Mouse (Mus musculus) lung, embryonic 16.5 days (tissue): ENCODE results near the gene Clca1. TPM values are rescaled to one million over a fixed set of nuclear protein-coding genes. Genes with fewer than 3 reads are reported as not detected.
"Not testable (repeated sequence)": the region's sequence is repeated elsewhere in the genome, so short reads cannot be mapped to it uniquely, and the experiment has no call there.

ENCODE experiments used
- ATAC-seq: fragments of 200-750 bp; cut with Nextera tagmentation; 2 replicates; pipeline ENCODE4 v1.8.0; 2017; ENCODE audit warnings: low read depth, mild to moderate bottlenecking, moderate library complexity
- H3K27ac ChIP-seq: fragments of 300-500 bp; sonication (generic); 2 replicates; pipeline ENCODE4 v1.5.1; 2014; ENCODE audit warnings: mild to moderate bottlenecking, control low read depth, low read length
- H3K27me3 ChIP-seq: fragments of 300-500 bp; sonication (generic); 2 replicates; pipeline ENCODE4 v1.6.1; 2014; ENCODE audit warnings: low read depth, low read length, mixed read lengths; ENCODE audit not compliant: control insufficient read depth, insufficient read depth
- H3K36me3 ChIP-seq: fragments of 300-500 bp; sonication (generic); 2 replicates; pipeline ENCODE4 v1.6.1; 2014; ENCODE audit warnings: low read length; ENCODE audit not compliant: control insufficient read depth, insufficient read depth
- H3K4me1 ChIP-seq: fragments of 300-500 bp; sonication (generic); replicated peaks from 2 replicates; pipeline ENCODE4 v1.6.1; 2014; ENCODE audit warnings: low read length, mixed read lengths; ENCODE audit not compliant: control insufficient read depth, insufficient read depth
- H3K4me2 ChIP-seq: fragments of 300-500 bp; sonication (generic); 2 replicates; pipeline ENCODE4 v1.6.1; 2014; ENCODE audit warnings: low read depth, low read length, control low read depth
- H3K4me3 ChIP-seq: fragments of 300-500 bp; sonication (generic); 2 replicates; pipeline ENCODE4 v1.5.1; 2014; ENCODE audit warnings: mild to moderate bottlenecking, low read length, control low read depth
- H3K9ac ChIP-seq: fragments of 300-500 bp; sonication (generic); 2 replicates; pipeline ENCODE4 v1.6.1; 2014; ENCODE audit warnings: low read length, control low read depth
- H3K9me3 ChIP-seq: fragments of 300-500 bp; sonication (generic); 2 replicates; pipeline ENCODE4 v1.6.1; 2016; ENCODE audit warnings: low read length; ENCODE audit not compliant: control insufficient read depth
- WGBS: fragments of 180-500 bp; shearing (Covaris S2); extraction: QIAGEN DNeasy Blood & Tissue Kit; methylation state at CpG from one replicate; pipeline ENCODE4 v1.1.7; 2014; 5-methylcytosine and 5-hydroxymethylcytosine counted together
- polyA plus RNA-seq: library from polyadenylated mRNA; unstranded; fragments of >200 nt; fragmentation: Nextera tagmentation; extraction: Ambion mirVana; gene quantifications from 2 replicates; pipeline ENCODE4 v1.2.1, GENCODE M21; 2015

The Clca1 gene
- 0.13 TPM in 1 of 2 replicates, not detected in the other for polyA plus RNA-seq

DNA sequence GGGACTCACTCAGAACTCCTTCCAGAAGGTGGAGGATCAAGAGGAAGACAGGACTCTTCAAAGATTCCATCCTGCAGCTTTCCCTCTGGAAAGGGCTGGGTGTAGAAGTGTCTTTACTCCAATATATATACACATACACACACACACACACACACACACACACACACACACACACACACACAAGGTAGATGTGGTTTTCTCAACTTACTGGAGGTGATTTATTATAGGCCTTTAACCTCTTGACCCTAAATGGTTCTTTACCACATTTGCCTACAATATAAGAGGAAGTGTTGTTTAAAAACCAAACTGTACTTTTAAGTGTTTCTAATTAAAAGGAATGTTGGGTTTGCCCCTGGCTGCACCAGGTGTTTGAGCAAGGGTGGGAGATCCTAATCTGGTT is at the start of gene Clca1:
Gene Clca1, minus strand, starts transcription at position 101 of the 400 bp plus-strand sequence.
- H3K4me1 ChIP-seq, result no peaks in the 10 kb centered on the region
- H3K27ac ChIP-seq, result no peak within 1 kb of the TSS
- no peaks in the 10 kb centered on the region for H3K9me3 ChIP-seq
- H3K4me3 ChIP-seq, result no peak within 1 kb of the TSS
- H3K4me2 ChIP-seq, result no peak within 1 kb of the TSS
- no peak within 1 kb of the TSS for H3K9ac ChIP-seq
- no peaks in the 10 kb centered on the region for H3K36me3 ChIP-seq
- no peak for ATAC-seq
- no peaks in the 10 kb centered on the region for H3K27me3 ChIP-seq

DNA sequence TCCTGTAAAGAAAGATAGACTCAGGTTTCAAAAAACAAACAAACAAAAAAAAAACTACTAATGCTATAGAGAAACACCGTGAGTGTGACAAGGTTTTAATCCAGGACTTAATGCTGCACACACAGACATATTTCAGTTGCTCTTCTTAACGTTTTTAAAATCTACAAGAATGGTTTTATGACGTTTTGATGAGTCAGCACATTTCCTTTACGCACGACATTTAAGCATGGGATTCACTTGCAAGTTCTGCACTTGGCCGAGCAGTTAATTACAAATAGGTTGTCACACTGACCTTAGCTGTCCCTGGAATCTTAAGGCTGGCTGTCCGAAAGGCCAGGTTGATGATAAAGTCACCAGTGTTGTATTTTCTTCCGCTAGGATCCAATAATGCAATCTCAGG is 48.3 kb upstream of the Clca1 start:
- Histone ChIP-seq H3K4me3 (no peak overlapping the region), H3K4me2 (no peak overlapping the region), H3K27me3 (no peaks in the 10 kb centered on the region), H3K4me1 (no peaks in the 10 kb centered on the region), H3K36me3 (no peaks in the 10 kb centered on the region), H3K27ac (no peak overlapping the region), H3K9me3 (no peaks in the 10 kb centered on the region), H3K9ac (no peak overlapping the region)
- WGBS, result 79% methylated on average over 8 of the region's 8 CpGs
- ATAC-seq, result no peak

DNA sequence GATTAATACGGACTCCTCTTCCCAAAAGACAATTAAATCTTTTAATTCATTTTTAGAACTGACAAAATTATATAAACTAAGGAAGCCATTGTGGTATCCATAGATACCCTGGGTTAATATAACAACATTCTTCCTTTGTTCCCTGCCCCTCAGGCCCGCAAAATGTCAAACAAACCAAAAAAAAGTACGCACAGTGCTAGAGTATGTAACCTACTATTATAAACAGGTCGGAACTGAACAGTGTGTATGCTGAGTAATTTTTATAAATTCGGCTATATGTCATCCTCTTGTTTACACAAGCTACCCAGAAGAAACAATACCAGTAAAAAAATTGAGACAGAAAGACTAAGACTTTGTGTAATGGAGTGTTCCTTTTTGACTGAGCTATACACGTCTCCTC is 45.8 kb upstream of the Clca1 start:
- Histone ChIP-seq H3K4me3 (no peak overlapping the region), H3K27me3 (no peaks in the 10 kb centered on the region), H3K4me2 (no peak overlapping the region), H3K9me3 (no peaks in the 10 kb centered on the region), H3K36me3 (no peaks in the 10 kb centered on the region), H3K9ac (no peak overlapping the region), H3K27ac (no peak overlapping the region), H3K4me1 (no peaks in the 10 kb centered on the region)
- WGBS, result 30% methylated on average over 6 of the region's 6 CpGs
- ATAC-seq, result no peak

DNA sequence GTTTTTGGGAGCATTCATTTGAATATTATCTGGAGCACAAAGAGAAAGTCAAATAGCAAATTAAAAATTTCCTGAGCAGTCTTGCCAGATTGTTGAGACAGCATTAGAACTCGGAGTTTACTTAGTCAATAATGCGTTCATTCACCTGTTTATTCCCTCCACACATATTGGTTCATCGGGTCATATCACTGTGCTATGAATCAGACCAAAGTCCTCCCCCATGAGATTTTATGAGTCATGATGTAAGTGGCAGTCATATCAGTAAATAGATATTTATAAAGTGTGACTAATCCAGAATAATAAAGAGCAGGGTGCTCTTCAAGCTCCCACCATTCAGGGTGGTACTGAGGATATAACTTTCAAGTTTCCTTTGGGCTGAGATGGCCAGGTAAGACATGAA is 39.8 kb upstream of the Clca1 start:
- no peak overlapping the region for H3K4me2 ChIP-seq
- no peaks in the 10 kb centered on the region for H3K9me3 ChIP-seq
- H3K27ac ChIP-seq, result no peak overlapping the region
- H3K36me3 ChIP-seq, result no peaks in the 10 kb centered on the region
- H3K4me3 ChIP-seq, result no peak overlapping the region
- ATAC-seq, result no peak
- H3K27me3 ChIP-seq, result no peaks in the 10 kb centered on the region
- 81% methylated on average over 3 of the region's 3 CpGs for WGBS
- no peaks in the 10 kb centered on the region for H3K4me1 ChIP-seq
- no peak overlapping the region for H3K9ac ChIP-seq

DNA sequence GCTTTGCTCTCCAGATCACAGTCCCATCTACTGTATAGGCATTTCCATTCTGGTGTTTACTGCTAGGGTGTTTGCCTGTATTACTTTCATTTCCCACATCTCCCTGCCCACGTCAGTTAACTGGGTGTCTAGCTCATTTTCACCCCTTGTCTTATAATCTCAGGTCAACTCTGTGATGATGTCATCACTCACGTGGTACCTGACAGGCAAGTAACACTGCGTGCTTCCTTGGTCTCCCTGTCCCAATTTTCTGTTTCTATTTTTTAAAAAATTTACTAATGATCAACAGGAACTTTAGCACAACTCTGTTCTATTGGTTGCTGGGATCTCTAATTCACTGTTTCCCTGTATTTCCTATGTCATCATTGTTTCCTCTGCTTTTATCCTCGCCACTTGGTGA is 36.4 kb upstream of the Clca1 start:
- no peak overlapping the region for H3K4me3 ChIP-seq
- no peaks in the 10 kb centered on the region for H3K9me3 ChIP-seq
- ATAC-seq, result no peak
- H3K9ac ChIP-seq, result no peak overlapping the region
- H3K36me3 ChIP-seq, result no peaks in the 10 kb centered on the region
- H3K4me2 ChIP-seq, result no peak overlapping the region
- H3K4me1 ChIP-seq, result no peaks in the 10 kb centered on the region
- H3K27ac ChIP-seq, result no peak overlapping the region
- H3K27me3 ChIP-seq, result no peaks in the 10 kb centered on the region
- 71% methylated on average over 4 of the region's 4 CpGs for WGBS

DNA sequence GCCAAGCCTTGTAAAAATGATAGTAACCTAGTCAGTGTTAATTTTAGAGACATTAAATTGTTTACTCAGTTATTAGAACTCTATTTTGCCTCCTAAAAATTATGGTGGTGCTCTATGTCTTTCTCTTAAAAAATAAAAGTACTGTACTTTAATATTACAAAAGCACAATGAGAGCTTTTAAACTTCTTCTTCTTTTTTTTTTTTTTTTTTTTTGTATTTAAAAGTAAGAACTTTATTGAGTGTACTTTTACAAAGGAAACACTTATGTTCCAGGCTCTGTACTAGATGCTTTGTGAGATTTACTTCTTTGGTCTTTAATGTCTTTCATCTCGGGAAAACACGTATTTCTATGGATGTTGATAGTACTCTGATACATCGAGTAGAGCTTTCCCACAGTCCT is 22.6 kb upstream of the Clca1 start:
- ATAC-seq, H3K9ac ChIP-seq, H3K36me3 ChIP-seq, H3K9me3 ChIP-seq, H3K4me1 ChIP-seq, H3K27me3 ChIP-seq, H3K27ac ChIP-seq, H3K4me3 ChIP-seq, H3K4me2 ChIP-seq: not testable (repeated sequence)
- 90% methylated on average over 3 of the region's 3 CpGs for WGBS

DNA sequence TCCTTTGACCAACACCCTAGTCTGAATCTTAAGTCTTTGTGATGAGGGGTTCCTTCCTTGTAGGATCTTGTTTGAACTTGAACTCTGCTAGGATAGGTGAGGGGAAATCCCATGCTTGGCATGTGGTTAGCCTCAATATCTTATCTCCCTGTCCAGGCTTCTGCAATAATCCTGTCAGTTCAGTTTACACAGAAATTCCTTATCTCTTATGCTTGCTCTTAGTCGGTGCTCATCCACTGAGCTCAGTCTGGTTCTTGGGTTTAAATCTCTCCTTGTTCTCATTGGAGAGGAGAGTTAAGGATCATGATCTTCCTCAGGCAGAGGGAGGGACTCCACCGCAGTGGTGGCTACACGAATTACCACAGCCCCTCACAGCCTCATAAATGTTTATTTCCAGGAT is 17.2 kb upstream of the Clca1 start:
- ATAC-seq, result no peak
- Histone ChIP-seq H3K9me3 (no peaks in the 10 kb centered on the region), H3K9ac (no peak overlapping the region), H3K4me1 (no peaks in the 10 kb centered on the region), H3K36me3 (no peaks in the 10 kb centered on the region), H3K4me2 (no peak overlapping the region), H3K27me3 (no peaks in the 10 kb centered on the region), H3K4me3 (no peak overlapping the region), H3K27ac (no peak overlapping the region)
- whole genome bisulfite sequencing, result 32% methylated on average over 3 of the region's 3 CpGs

DNA sequence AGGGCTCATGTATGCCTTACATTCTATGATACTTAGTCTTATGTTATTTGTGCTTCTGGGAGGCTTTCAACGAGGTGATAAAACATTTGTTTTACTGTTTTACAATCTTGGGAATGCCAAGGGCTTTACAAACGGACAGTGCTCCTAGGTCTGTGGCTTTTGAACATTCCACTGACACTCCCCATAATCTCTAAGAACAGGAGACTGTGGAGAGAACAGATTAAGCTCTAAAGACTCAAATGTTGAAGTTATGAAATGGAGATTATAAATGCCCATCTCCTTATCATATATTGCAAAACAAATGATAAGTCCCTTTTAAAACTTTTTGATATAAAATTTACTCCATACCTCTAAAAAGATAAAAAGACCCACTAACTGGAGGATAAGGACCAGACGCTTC is 6.2 kb upstream of the Clca1 start:
- Histone ChIP-seq H3K4me1 (no peaks in the 10 kb centered on the region), H3K36me3 (no peaks in the 10 kb centered on the region), H3K4me3 (no peak overlapping the region), H3K27me3 (no peaks in the 10 kb centered on the region), H3K9me3 (no peaks in the 10 kb centered on the region), H3K9ac (no peak overlapping the region), H3K27ac (no peak overlapping the region), H3K4me2 (no peak overlapping the region)
- ATAC-seq, result no peak
- 38% methylated on average over 3 of the region's 3 CpGs for WGBS

DNA sequence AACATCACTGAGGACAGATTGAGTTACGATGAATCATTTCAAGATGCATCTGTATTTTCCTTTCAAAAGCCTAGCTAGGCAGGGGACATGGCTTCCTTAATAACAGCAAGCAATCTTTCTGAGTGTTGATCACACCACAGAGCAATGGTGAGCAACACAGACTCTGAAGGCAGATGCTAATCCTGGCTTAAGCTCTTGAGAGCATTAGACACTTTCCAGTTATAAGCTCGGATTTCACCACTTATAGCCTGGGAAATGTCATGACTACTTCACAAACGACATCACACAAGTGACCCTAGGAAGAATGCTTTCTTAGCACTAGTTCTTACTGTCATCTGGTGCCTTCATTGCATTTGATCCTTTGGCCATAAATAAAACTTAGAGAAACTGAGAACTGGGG is 4.5 kb downstream of the Clca1 start:
- Histone ChIP-seq H3K27me3 (no peaks in the 10 kb centered on the region), H3K4me1 (no peaks in the 10 kb centered on the region), H3K27ac (no peak overlapping the region), H3K9me3 (no peaks in the 10 kb centered on the region), H3K4me3 (no peak overlapping the region), H3K4me2 (no peak overlapping the region), H3K9ac (no peak overlapping the region), H3K36me3 (no peaks in the 10 kb centered on the region)
- no peak for ATAC-seq
- 65% methylated on average over 3 of the region's 3 CpGs for WGBS

DNA sequence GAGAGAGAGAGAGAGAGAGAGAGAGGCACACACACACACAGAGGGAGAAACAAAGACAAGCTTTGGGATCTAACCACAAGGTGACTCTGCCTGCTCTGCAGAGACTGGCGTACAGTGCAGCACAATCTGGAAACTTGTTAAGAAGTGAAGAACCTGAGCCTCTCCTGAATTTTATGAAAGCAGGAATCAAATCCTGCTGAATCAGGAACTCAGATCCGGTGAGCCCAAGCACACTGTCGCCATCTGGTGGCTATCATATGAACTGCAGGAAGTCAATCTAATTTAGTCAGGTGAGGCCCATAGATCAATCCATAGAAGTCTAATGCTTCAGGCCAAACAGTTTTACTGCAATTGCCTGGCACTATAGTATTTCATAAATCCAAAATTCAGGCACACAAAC is 5.8 kb downstream of the Clca1 start:
- WGBS, result 39% methylated on average over 3 of the region's 3 CpGs

More for the DNA sequence above, 5.8 kb downstream of the Clca1 start:
- no peak overlapping the region for H3K9ac ChIP-seq
- no peak overlapping the region for H3K27ac ChIP-seq
- H3K4me3 ChIP-seq, result no peak overlapping the region
- no peak overlapping the region for H3K4me2 ChIP-seq
- no peaks in the 10 kb centered on the region for H3K9me3 ChIP-seq
- H3K36me3 ChIP-seq, result no peaks in the 10 kb centered on the region
- H3K4me1 ChIP-seq, result no peaks in the 10 kb centered on the region
- H3K27me3 ChIP-seq, result no peaks in the 10 kb centered on the region
- ATAC-seq, result no peak
